Mouse (Mus musculus): ENCODE measurements around the gene Add3. TPM values are rescaled to one million over a fixed set of nuclear protein-coding genes. Genes with fewer than 3 reads are reported as not detected.

Gene Add3
- polyA plus RNA-seq, 1 experiment from 2014 or later, result 85.6 TPM

GRCm38 (mm10) chr19:53136336-53137090 lies 3.7 kb upstream of the Add3 start:
- H3K9me3 ChIP-seq (replicated peaks), result no peaks in the 10 kb centered on the region
- peaks cover 4% of the 10 kb centered on the region; the same call in 1 of the 2 replicates for H3K27me3 ChIP-seq
- no peak overlapping the region for H3K4me2 ChIP-seq
- no peak for ATAC-seq (replicated peaks; ENCODE audit: low FRiP score)
- peaks cover 18% of the 10 kb centered on the region for H3K4me1 ChIP-seq
- H3K36me3 ChIP-seq, result no peaks in the 10 kb centered on the region
- H3K4me3 ChIP-seq (replicated peaks), result no peak overlapping the region
- H3K9ac ChIP-seq, result no peak overlapping the region
- WGBS, result 62% methylated on average over 13 of the region's 13 CpGs
- no peak overlapping the region for H3K27ac ChIP-seq

GRCm38 (mm10) chr19:53137116-53137670 lies 3.0 kb upstream of the Add3 start:
- no peak overlapping the region for H3K27ac ChIP-seq
- no peak overlapping the region for H3K4me3 ChIP-seq (replicated peaks)
- WGBS, result 68% methylated on average over 4 of the region's 4 CpGs
- peaks cover 23% of the 10 kb centered on the region for H3K4me1 ChIP-seq
- no peaks in the 10 kb centered on the region for H3K9me3 ChIP-seq (replicated peaks)
- H3K36me3 ChIP-seq, result no peaks in the 10 kb centered on the region
- no peak overlapping the region for H3K4me2 ChIP-seq
- no peak overlapping the region for H3K9ac ChIP-seq
- peaks cover 4% of the 10 kb centered on the region; the same call in 1 of the 2 replicates for H3K27me3 ChIP-seq
- no peak for ATAC-seq (replicated peaks; ENCODE audit: low FRiP score)

GRCm38 (mm10) chr19:53140804-53141250 lies 584 bp downstream of the Add3 start:
- Histone ChIP-seq H3K27me3 (peaks cover 4% of the 10 kb centered on the region; the same call in 1 of the 2 replicates), H3K27ac (peak overlapping the region; percentile 93), H3K4me3 (replicated peaks) (peak overlapping the region; percentile 80), H3K9ac (peak overlapping the region; percentile 72), H3K9me3 (replicated peaks) (no peaks in the 10 kb centered on the region), H3K4me1 (peaks cover 42% of the 10 kb centered on the region), H3K36me3 (no peaks in the 10 kb centered on the region), H3K4me2 (peak overlapping the region; percentile 77)
- 5% methylated on average over 6 of the region's 6 CpGs for WGBS
- no peak for ATAC-seq (replicated peaks; ENCODE audit: low FRiP score)

- H3K9me3 ChIP-seq (replicated peaks), result no peaks in the 10 kb centered on the region
- peak overlapping the region; percentile 93 for H3K27ac ChIP-seq
- no peaks in the 10 kb centered on the region for H3K36me3 ChIP-seq
- peaks cover 4% of the 10 kb centered on the region; the same call in 1 of the 2 replicates for H3K27me3 ChIP-seq
- peak overlapping the region; percentile 72 for H3K9ac ChIP-seq
- H3K4me3 ChIP-seq (replicated peaks), result peak overlapping the region; percentile 80
- peaks cover 42% of the 10 kb centered on the region for H3K4me1 ChIP-seq
- 2% methylated on average over 23 of the region's 23 CpGs for WGBS
- ATAC-seq (replicated peaks; ENCODE audit: low FRiP score), result peak; percentile 4; the same call in 1 of the 2 replicates
- H3K4me2 ChIP-seq, result peak overlapping the region; percentile 77
Measured at GRCm38 (mm10) chr19:53141251-53142072, 1.2 kb downstream of the Add3 start.

GRCm38 (mm10) chr19:53142190-53143107 lies 2.2 kb downstream of the Add3 start:
- peak overlapping the region; percentile 82 for H3K9ac ChIP-seq
- H3K27me3 ChIP-seq, result peaks cover 4% of the 10 kb centered on the region; the same call in 1 of the 2 replicates
- H3K9me3 ChIP-seq (replicated peaks), result no peaks in the 10 kb centered on the region
- H3K4me1 ChIP-seq, result peaks cover 41% of the 10 kb centered on the region
- WGBS, result under 1% methylated on average over 73 of the region's 84 CpGs
- H3K27ac ChIP-seq, result peak overlapping the region; percentile 93
- H3K36me3 ChIP-seq, result no peaks in the 10 kb centered on the region
- ATAC-seq (replicated peaks; ENCODE audit: low FRiP score), result peak; percentile 95
- peak overlapping the region; percentile 80 for H3K4me3 ChIP-seq (replicated peaks)
- peak overlapping the region; percentile 77 for H3K4me2 ChIP-seq

- peak overlapping the region; percentile 80 for H3K4me3 ChIP-seq (replicated peaks)
- peak overlapping the region; percentile 89 for H3K27ac ChIP-seq
- no peaks in the 10 kb centered on the region for H3K9me3 ChIP-seq (replicated peaks)
- H3K4me1 ChIP-seq, result peaks cover 46% of the 10 kb centered on the region
- H3K27me3 ChIP-seq, result peaks cover 4% of the 10 kb centered on the region; the same call in 1 of the 2 replicates
- ATAC-seq (replicated peaks; ENCODE audit: low FRiP score), result peak; percentile 12
- peak overlapping the region; percentile 82 for H3K9ac ChIP-seq
- H3K4me2 ChIP-seq, result peak overlapping the region; percentile 77
- WGBS, result under 1% methylated on average over 48 of the region's 48 CpGs
- H3K36me3 ChIP-seq, result no peaks in the 10 kb centered on the region
Measured at GRCm38 (mm10) chr19:53143108-53143971, 3.1 kb downstream of the Add3 start.

GRCm38 (mm10) chr19:53145075-53145474 lies 4.8 kb downstream of the Add3 start:
- Histone ChIP-seq H3K4me3 (replicated peaks) (no peak overlapping the region), H3K36me3 (no peaks in the 10 kb centered on the region), H3K27me3 (no peaks in the 10 kb centered on the region), H3K9ac (no peak overlapping the region), H3K9me3 (replicated peaks) (no peaks in the 10 kb centered on the region), H3K4me2 (peak overlapping the region; percentile 22; the same call in 1 of the 2 replicates), H3K4me1 (peaks cover 49% of the 10 kb centered on the region), H3K27ac (no peak overlapping the region)
- ATAC-seq (replicated peaks; ENCODE audit: low FRiP score), result no peak
- 3% methylated on average over 2 of the region's 2 CpGs for whole genome bisulfite sequencing

GRCm38 (mm10) chr19:53149381-53149780 lies 9.1 kb downstream of the Add3 start:
- Histone ChIP-seq H3K27me3 (no peaks in the 10 kb centered on the region), H3K4me1 (peaks cover 23% of the 10 kb centered on the region), H3K4me2 (no peak overlapping the region), H3K4me3 (replicated peaks) (no peak overlapping the region), H3K27ac (no peak overlapping the region), H3K9me3 (replicated peaks) (no peaks in the 10 kb centered on the region), H3K36me3 (no peaks in the 10 kb centered on the region), H3K9ac (no peak overlapping the region)
- 45% methylated on average over 3 of the region's 3 CpGs for WGBS
- ATAC-seq (replicated peaks; ENCODE audit: low FRiP score), result no peak

- no peak overlapping the region for H3K9ac ChIP-seq
- no peaks in the 10 kb centered on the region for H3K27me3 ChIP-seq
- no peak for ATAC-seq (replicated peaks; ENCODE audit: low FRiP score)
- no peak overlapping the region for H3K4me3 ChIP-seq (replicated peaks)
- no peaks in the 10 kb centered on the region for H3K9me3 ChIP-seq (replicated peaks)
- no peaks in the 10 kb centered on the region for H3K36me3 ChIP-seq
- no peak overlapping the region for H3K27ac ChIP-seq
- peaks cover 9% of the 10 kb centered on the region; the same call in 1 of the 2 replicates for H3K4me1 ChIP-seq
- 88% methylated on average over 4 of the region's 4 CpGs for WGBS
- no peak overlapping the region for H3K4me2 ChIP-seq
Measured at GRCm38 (mm10) chr19:53152451-53152850, 12.2 kb downstream of the Add3 start.

- no peak for ATAC-seq (replicated peaks; ENCODE audit: low FRiP score)
- no peak overlapping the region for H3K4me3 ChIP-seq (replicated peaks)
- H3K9ac ChIP-seq, result no peak overlapping the region
- no peaks in the 10 kb centered on the region for H3K9me3 ChIP-seq (replicated peaks)
- H3K4me2 ChIP-seq, result no peak overlapping the region
- peaks cover 6% of the 10 kb centered on the region; the same call in 1 of the 2 replicates for H3K4me1 ChIP-seq
- no peaks in the 10 kb centered on the region for H3K27me3 ChIP-seq
- no peaks in the 10 kb centered on the region for H3K36me3 ChIP-seq
- WGBS, result 71% methylated on average over 4 of the region's 4 CpGs
- H3K27ac ChIP-seq, result no peak overlapping the region
Measured at GRCm38 (mm10) chr19:53153096-53153495, 12.9 kb downstream of the Add3 start.

All from kidney, embryonic 15.5 days (tissue).